Mouse (Mus musculus): Measurements from ENCODE around the gene Cux1. TPM values are rescaled to one million over a fixed set of nuclear protein-coding genes. Genes with fewer than 3 reads are reported as not detected.

Gene Cux1
- polyA plus RNA-seq, 1 experiment from 2014 or later = 89.1 TPM

- no peak overlapping the region for H3K4me2 ChIP-seq (replicated peaks)
- H3K9me3 ChIP-seq (ENCODE audit: control insufficient read depth, low read length) = no peaks in the 10 kb centered on the region
- no peak overlapping the region for H3K27ac ChIP-seq
- H3K27me3 ChIP-seq (ENCODE audit: control insufficient read depth, insufficient read depth, low read length) = no peaks in the 10 kb centered on the region
- H3K4me1 ChIP-seq (replicated peaks; ENCODE audit: control insufficient read depth, insufficient read depth, low read length) = peaks cover 40% of the 10 kb centered on the region
- WGBS = 53% methylated on average over 5 of the region's 5 CpGs
- H3K9ac ChIP-seq = no peak overlapping the region
- DNase-seq (ENCODE audit: low spot score) (no peak), ATAC-seq (ENCODE audit: low FRiP score) (no peak)
- H3K36me3 ChIP-seq (replicated peaks; ENCODE audit: control insufficient read depth, insufficient read depth) = no peaks in the 10 kb centered on the region
- H3K4me3 ChIP-seq (replicated peaks; ENCODE audit: low read length) = no peak overlapping the region
Observed at GRCm38 (mm10) chr5:136465366-136465765, 101.9 kb downstream of the Cux1 start.

- ATAC-seq (ENCODE audit: low FRiP score) = no peak
- no peak overlapping the region for H3K4me2 ChIP-seq (replicated peaks)
- H3K9me3 ChIP-seq (ENCODE audit: control insufficient read depth, low read length) = no peaks in the 10 kb centered on the region
- no peak overlapping the region for H3K9ac ChIP-seq
- H3K27ac ChIP-seq = no peak overlapping the region; the same call in 1 of the 2 replicates
- 71% methylated on average over 3 of the region's 3 CpGs for WGBS
- no peaks in the 10 kb centered on the region for H3K36me3 ChIP-seq (replicated peaks; ENCODE audit: control insufficient read depth, insufficient read depth)
- DNase-seq (ENCODE audit: low spot score) = no peak
- H3K4me3 ChIP-seq (replicated peaks; ENCODE audit: low read length) = no peak overlapping the region
- H3K27me3 ChIP-seq (ENCODE audit: control insufficient read depth, insufficient read depth, low read length) = no peaks in the 10 kb centered on the region
- H3K4me1 ChIP-seq (replicated peaks; ENCODE audit: control insufficient read depth, insufficient read depth, low read length) = peaks cover 40% of the 10 kb centered on the region
Observed at GRCm38 (mm10) chr5:136464849-136465248, 102.4 kb downstream of the Cux1 start.

- no peak overlapping the region for H3K4me3 ChIP-seq (replicated peaks; ENCODE audit: low read length)
- H3K4me2 ChIP-seq (replicated peaks) = no peak overlapping the region
- peaks cover 40% of the 10 kb centered on the region for H3K4me1 ChIP-seq (replicated peaks; ENCODE audit: control insufficient read depth, insufficient read depth, low read length)
- no peak overlapping the region for H3K9ac ChIP-seq
- no peaks in the 10 kb centered on the region for H3K27me3 ChIP-seq (ENCODE audit: control insufficient read depth, insufficient read depth, low read length)
- no peaks in the 10 kb centered on the region for H3K9me3 ChIP-seq (ENCODE audit: control insufficient read depth, low read length)
- ATAC-seq (ENCODE audit: low FRiP score) (no peak), DNase-seq (ENCODE audit: low spot score) (no peak)
- 91% methylated on average over 2 of the region's 2 CpGs for WGBS
- no peak overlapping the region for H3K27ac ChIP-seq
- no peaks in the 10 kb centered on the region for H3K36me3 ChIP-seq (replicated peaks; ENCODE audit: control insufficient read depth, insufficient read depth)
Observed at GRCm38 (mm10) chr5:136464128-136464527, 103.2 kb downstream of the Cux1 start.

GRCm38 (mm10) chr5:136462613-136463012 lies 104.7 kb downstream of the Cux1 start:
- no peak overlapping the region for H3K4me2 ChIP-seq (replicated peaks)
- no peak overlapping the region for H3K27ac ChIP-seq
- H3K9me3 ChIP-seq (ENCODE audit: control insufficient read depth, low read length) = no peaks in the 10 kb centered on the region
- DNase-seq (ENCODE audit: low spot score) = no peak
- no peak overlapping the region for H3K4me3 ChIP-seq (replicated peaks; ENCODE audit: low read length)
- no peak overlapping the region for H3K9ac ChIP-seq
- 55% methylated on average over 6 of the region's 6 CpGs for WGBS
- ATAC-seq (ENCODE audit: low FRiP score) = no peak
- H3K27me3 ChIP-seq (ENCODE audit: control insufficient read depth, insufficient read depth, low read length) = no peaks in the 10 kb centered on the region
- H3K36me3 ChIP-seq (replicated peaks; ENCODE audit: control insufficient read depth, insufficient read depth) = no peaks in the 10 kb centered on the region
- H3K4me1 ChIP-seq (replicated peaks; ENCODE audit: control insufficient read depth, insufficient read depth, low read length) = peaks cover 31% of the 10 kb centered on the region

- no peaks in the 10 kb centered on the region for H3K36me3 ChIP-seq (replicated peaks; ENCODE audit: control insufficient read depth, insufficient read depth)
- H3K4me1 ChIP-seq (replicated peaks; ENCODE audit: control insufficient read depth, insufficient read depth, low read length) = peaks cover 9% of the 10 kb centered on the region; the same call in 1 of the 2 replicates
- ATAC-seq (ENCODE audit: low FRiP score) (no peak), DNase-seq (ENCODE audit: low spot score) (no peak)
- no peak overlapping the region for H3K27ac ChIP-seq
- no peak overlapping the region for H3K4me2 ChIP-seq (replicated peaks)
- no peak overlapping the region for H3K4me3 ChIP-seq (replicated peaks; ENCODE audit: low read length)
- WGBS = 99% methylated on average over 6 of the region's 6 CpGs
- no peaks in the 10 kb centered on the region for H3K9me3 ChIP-seq (ENCODE audit: control insufficient read depth, low read length)
- no peaks in the 10 kb centered on the region for H3K27me3 ChIP-seq (ENCODE audit: control insufficient read depth, insufficient read depth, low read length)
- H3K9ac ChIP-seq = no peak overlapping the region
Observed at GRCm38 (mm10) chr5:136459901-136460300, 107.4 kb downstream of the Cux1 start.

- H3K36me3 ChIP-seq (replicated peaks; ENCODE audit: control insufficient read depth, insufficient read depth) = no peaks in the 10 kb centered on the region
- DNase-seq (ENCODE audit: low spot score) (no peak), ATAC-seq (ENCODE audit: low FRiP score) (no peak)
- WGBS = 88% methylated on average over 11 of the region's 11 CpGs
- H3K27ac ChIP-seq = no peak overlapping the region
- peaks cover 6% of the 10 kb centered on the region; the same call in 1 of the 2 replicates for H3K4me1 ChIP-seq (replicated peaks; ENCODE audit: control insufficient read depth, insufficient read depth, low read length)
- H3K4me2 ChIP-seq (replicated peaks) = no peak overlapping the region
- H3K4me3 ChIP-seq (replicated peaks; ENCODE audit: low read length) = no peak overlapping the region
- H3K27me3 ChIP-seq (ENCODE audit: control insufficient read depth, insufficient read depth, low read length) = no peaks in the 10 kb centered on the region
- H3K9ac ChIP-seq = no peak overlapping the region
- H3K9me3 ChIP-seq (ENCODE audit: control insufficient read depth, low read length) = no peaks in the 10 kb centered on the region
Observed at GRCm38 (mm10) chr5:136458893-136459499, 108.3 kb downstream of the Cux1 start.

GRCm38 (mm10) chr5:136458102-136458863 lies 109.0 kb downstream of the Cux1 start:
- 74% methylated on average over 7 of the region's 7 CpGs for WGBS
- Histone ChIP-seq H3K4me1 (replicated peaks; ENCODE audit: control insufficient read depth, insufficient read depth, low read length) (peaks cover 6% of the 10 kb centered on the region; the same call in 1 of the 2 replicates), H3K9me3 (ENCODE audit: control insufficient read depth, low read length) (no peaks in the 10 kb centered on the region), H3K36me3 (replicated peaks; ENCODE audit: control insufficient read depth, insufficient read depth) (no peaks in the 10 kb centered on the region), H3K4me3 (replicated peaks; ENCODE audit: low read length) (no peak overlapping the region), H3K4me2 (replicated peaks) (no peak overlapping the region), H3K27me3 (ENCODE audit: control insufficient read depth, insufficient read depth, low read length) (no peaks in the 10 kb centered on the region), H3K27ac (no peak overlapping the region), H3K9ac (no peak overlapping the region)
- ATAC-seq (ENCODE audit: low FRiP score) = no peak
- no peak for DNase-seq (ENCODE audit: low spot score)

GRCm38 (mm10) chr5:136456395-136456794 lies 110.9 kb downstream of the Cux1 start:
- Histone ChIP-seq H3K36me3 (replicated peaks; ENCODE audit: control insufficient read depth, insufficient read depth) (no peaks in the 10 kb centered on the region), H3K27ac (no peak overlapping the region), H3K4me3 (replicated peaks; ENCODE audit: low read length) (no peak overlapping the region), H3K27me3 (ENCODE audit: control insufficient read depth, insufficient read depth, low read length) (no peaks in the 10 kb centered on the region), H3K9ac (no peak overlapping the region), H3K9me3 (ENCODE audit: control insufficient read depth, low read length) (no peaks in the 10 kb centered on the region), H3K4me1 (replicated peaks; ENCODE audit: control insufficient read depth, insufficient read depth, low read length) (no peaks in the 10 kb centered on the region), H3K4me2 (replicated peaks) (no peak overlapping the region)
- WGBS = 83% methylated on average over 4 of the region's 4 CpGs
- ATAC-seq (ENCODE audit: low FRiP score) (no peak), DNase-seq (ENCODE audit: low spot score) (no peak)

- WGBS = 94% methylated on average over 3 of the region's 3 CpGs
- H3K4me2 ChIP-seq (replicated peaks) = no peak overlapping the region
- no peak for DNase-seq (ENCODE audit: low spot score)
- no peaks in the 10 kb centered on the region for H3K27me3 ChIP-seq (ENCODE audit: control insufficient read depth, insufficient read depth, low read length)
- ATAC-seq (ENCODE audit: low FRiP score) = no peak
- H3K9ac ChIP-seq = no peak overlapping the region
- H3K27ac ChIP-seq = no peak overlapping the region
- H3K9me3 ChIP-seq (ENCODE audit: control insufficient read depth, low read length) = no peaks in the 10 kb centered on the region
- H3K4me3 ChIP-seq (replicated peaks; ENCODE audit: low read length) = no peak overlapping the region
- H3K36me3 ChIP-seq (replicated peaks; ENCODE audit: control insufficient read depth, insufficient read depth) = no peaks in the 10 kb centered on the region
- no peaks in the 10 kb centered on the region for H3K4me1 ChIP-seq (replicated peaks; ENCODE audit: control insufficient read depth, insufficient read depth, low read length)
Observed at GRCm38 (mm10) chr5:136452681-136453080, 114.6 kb downstream of the Cux1 start.

Data from hindbrain, embryonic 14.5 days (tissue).